Mouse (Mus musculus): ENCODE measurements around the gene Kif18a. TPM values are rescaled to one million over a fixed set of nuclear protein-coding genes. Genes with fewer than 3 reads are reported as not detected.

Gene Kif18a
- polyA plus RNA-seq, 1 experiment from 2014 or later = 22.3 TPM

GRCm38 (mm10) chr2:109281341-109281690 lies 778 bp downstream of the Kif18a start:
- no peaks in the 10 kb centered on the region for H3K27me3 ChIP-seq (ENCODE audit: control insufficient read depth, insufficient read depth, low read depth, low read length)
- peak overlapping the region; percentile 76 for H3K4me2 ChIP-seq (ENCODE audit: low read depth, low read length)
- peaks cover 10% of the 10 kb centered on the region; the same call in 1 of the 2 replicates for H3K4me1 ChIP-seq (replicated peaks; ENCODE audit: control insufficient read depth, insufficient read depth, low read length)
- no peaks in the 10 kb centered on the region for H3K36me3 ChIP-seq (ENCODE audit: control insufficient read depth, insufficient read depth, low read length)
- H3K9ac ChIP-seq (ENCODE audit: low read length) = peak overlapping the region; percentile 73
- no peaks in the 10 kb centered on the region for H3K9me3 ChIP-seq (ENCODE audit: control insufficient read depth, low read length)
- no peak for ATAC-seq (ENCODE audit: low read depth)
- H3K4me3 ChIP-seq (ENCODE audit: low read length) = peak overlapping the region; percentile 65
- H3K27ac ChIP-seq (ENCODE audit: low read length) = peak overlapping the region; percentile 73
- WGBS = 0% methylated on average over 1 of the region's 1 CpGs

- ATAC-seq (ENCODE audit: low read depth) = no peak
- Histone ChIP-seq H3K4me2 (ENCODE audit: low read depth, low read length) (no peak overlapping the region), H3K9ac (ENCODE audit: low read length) (no peak overlapping the region), H3K4me1 (replicated peaks; ENCODE audit: control insufficient read depth, insufficient read depth, low read length) (peaks cover 7% of the 10 kb centered on the region; the same call in 1 of the 2 replicates), H3K27me3 (ENCODE audit: control insufficient read depth, insufficient read depth, low read depth, low read length) (no peaks in the 10 kb centered on the region), H3K9me3 (ENCODE audit: control insufficient read depth, low read length) (no peaks in the 10 kb centered on the region), H3K4me3 (ENCODE audit: low read length) (no peak overlapping the region), H3K27ac (ENCODE audit: low read length) (no peak overlapping the region), H3K36me3 (ENCODE audit: control insufficient read depth, insufficient read depth, low read length) (no peaks in the 10 kb centered on the region)
- WGBS = 86% methylated on average over 3 of the region's 3 CpGs
These were observed 3.6 kb downstream of the Kif18a start for GRCm38 (mm10) chr2:109284121-109284520.

GRCm38 (mm10) chr2:109289327-109289726 lies 8.8 kb downstream of the Kif18a start:
- Histone ChIP-seq H3K9ac (ENCODE audit: low read length) (no peak overlapping the region), H3K4me2 (ENCODE audit: low read depth, low read length) (no peak overlapping the region), H3K4me3 (ENCODE audit: low read length) (no peak overlapping the region), H3K9me3 (ENCODE audit: control insufficient read depth, low read length) (no peaks in the 10 kb centered on the region), H3K27me3 (ENCODE audit: control insufficient read depth, insufficient read depth, low read depth, low read length) (no peaks in the 10 kb centered on the region), H3K36me3 (ENCODE audit: control insufficient read depth, insufficient read depth, low read length) (peaks cover 13% of the 10 kb centered on the region; the same call in 1 of the 2 replicates), H3K4me1 (replicated peaks; ENCODE audit: control insufficient read depth, insufficient read depth, low read length) (no peaks in the 10 kb centered on the region), H3K27ac (ENCODE audit: low read length) (no peak overlapping the region)
- ATAC-seq (ENCODE audit: low read depth) = no peak
- 95% methylated on average over 6 of the region's 6 CpGs for WGBS

GRCm38 (mm10) chr2:109296264-109296663 lies 15.7 kb downstream of the Kif18a start:
- H3K9me3 ChIP-seq (ENCODE audit: control insufficient read depth, low read length) = no peaks in the 10 kb centered on the region
- no peak overlapping the region for H3K4me3 ChIP-seq (ENCODE audit: low read length)
- WGBS = 89% methylated on average over 5 of the region's 5 CpGs
- no peak overlapping the region for H3K9ac ChIP-seq (ENCODE audit: low read length)
- ATAC-seq (ENCODE audit: low read depth) = no peak
- peaks cover 8% of the 10 kb centered on the region; the same call in 1 of the 2 replicates for H3K36me3 ChIP-seq (ENCODE audit: control insufficient read depth, insufficient read depth, low read length)
- H3K27me3 ChIP-seq (ENCODE audit: control insufficient read depth, insufficient read depth, low read depth, low read length) = no peaks in the 10 kb centered on the region
- no peak overlapping the region for H3K27ac ChIP-seq (ENCODE audit: low read length)
- H3K4me2 ChIP-seq (ENCODE audit: low read depth, low read length) = no peak overlapping the region
- H3K4me1 ChIP-seq (replicated peaks; ENCODE audit: control insufficient read depth, insufficient read depth, low read length) = no peaks in the 10 kb centered on the region

DNA sequence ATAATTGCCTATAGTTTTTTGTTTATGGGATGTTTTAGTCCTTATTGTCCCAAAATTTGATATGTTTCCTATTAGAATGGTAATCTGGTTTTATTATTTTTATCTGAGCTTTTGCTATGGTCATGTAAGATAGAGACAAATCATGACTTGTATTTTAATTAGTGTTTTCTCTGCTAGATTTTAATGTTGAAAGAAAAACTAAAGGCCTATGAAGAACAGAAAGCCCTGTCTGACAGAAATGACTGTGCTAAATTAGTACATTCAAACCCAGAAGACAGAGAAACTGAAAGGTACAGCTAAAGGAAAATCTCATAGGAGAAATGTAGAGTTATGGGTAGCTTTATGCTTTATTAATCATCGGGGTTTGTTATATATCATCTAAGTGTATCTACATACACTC lies 17.6 kb downstream of the Kif18a start:
- H3K27me3 ChIP-seq (ENCODE audit: control insufficient read depth, insufficient read depth, low read depth, low read length) = no peaks in the 10 kb centered on the region
- 95% methylated on average over 1 of the region's 1 CpGs for WGBS
- H3K4me3 ChIP-seq (ENCODE audit: low read length) = no peak overlapping the region
- no peak for ATAC-seq (ENCODE audit: low read depth)
- no peak overlapping the region for H3K27ac ChIP-seq (ENCODE audit: low read length)
- no peak overlapping the region for H3K9ac ChIP-seq (ENCODE audit: low read length)
- H3K36me3 ChIP-seq (ENCODE audit: control insufficient read depth, insufficient read depth, low read length) = peaks cover 10% of the 10 kb centered on the region; the same call in 1 of the 2 replicates
- no peaks in the 10 kb centered on the region for H3K9me3 ChIP-seq (ENCODE audit: control insufficient read depth, low read length)
- no peak overlapping the region for H3K4me2 ChIP-seq (ENCODE audit: low read depth, low read length)
- no peaks in the 10 kb centered on the region for H3K4me1 ChIP-seq (replicated peaks; ENCODE audit: control insufficient read depth, insufficient read depth, low read length)

GRCm38 (mm10) chr2:109302234-109302633 lies 21.7 kb downstream of the Kif18a start:
- no peak for ATAC-seq (ENCODE audit: low read depth)
- Histone ChIP-seq H3K4me3 (ENCODE audit: low read length) (no peak overlapping the region), H3K27me3 (ENCODE audit: control insufficient read depth, insufficient read depth, low read depth, low read length) (no peaks in the 10 kb centered on the region), H3K9ac (ENCODE audit: low read length) (no peak overlapping the region), H3K27ac (ENCODE audit: low read length) (no peak overlapping the region), H3K36me3 (ENCODE audit: control insufficient read depth, insufficient read depth, low read length) (peaks cover 8% of the 10 kb centered on the region; the same call in 1 of the 2 replicates), H3K9me3 (ENCODE audit: control insufficient read depth, low read length) (no peaks in the 10 kb centered on the region), H3K4me2 (ENCODE audit: low read depth, low read length) (no peak overlapping the region), H3K4me1 (replicated peaks; ENCODE audit: control insufficient read depth, insufficient read depth, low read length) (no peaks in the 10 kb centered on the region)
- 87% methylated on average over 3 of the region's 3 CpGs for WGBS

DNA sequence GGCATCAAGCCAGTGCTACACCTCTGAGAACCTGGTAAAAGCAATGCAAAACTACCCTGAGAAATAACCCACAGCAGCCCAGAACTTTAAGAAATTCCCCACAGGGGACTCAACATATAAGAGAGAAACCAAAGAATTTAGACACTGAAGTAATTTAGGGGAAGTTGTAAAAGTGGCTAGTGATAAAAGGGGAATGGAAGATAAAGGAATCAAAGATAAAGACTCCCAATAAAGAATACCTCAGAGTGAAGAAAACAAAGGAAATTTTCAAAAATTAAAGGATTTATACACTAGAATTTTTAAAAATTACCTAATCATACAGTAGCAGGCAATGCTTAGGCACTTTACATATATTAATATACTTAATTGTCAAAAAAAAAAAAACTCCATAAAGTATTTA lies 23.1 kb downstream of the Kif18a start:
- H3K4me3 ChIP-seq (ENCODE audit: low read length) = no peak overlapping the region
- H3K27me3 ChIP-seq (ENCODE audit: control insufficient read depth, insufficient read depth, low read depth, low read length) = no peaks in the 10 kb centered on the region
- H3K4me2 ChIP-seq (ENCODE audit: low read depth, low read length) = no peak overlapping the region
- H3K9me3 ChIP-seq (ENCODE audit: control insufficient read depth, low read length) = no peaks in the 10 kb centered on the region
- ATAC-seq (ENCODE audit: low read depth) = no peak
- no peaks in the 10 kb centered on the region for H3K4me1 ChIP-seq (replicated peaks; ENCODE audit: control insufficient read depth, insufficient read depth, low read length)
- H3K36me3 ChIP-seq (ENCODE audit: control insufficient read depth, insufficient read depth, low read length) = peaks cover 8% of the 10 kb centered on the region; the same call in 1 of the 2 replicates
- H3K9ac ChIP-seq (ENCODE audit: low read length) = no peak overlapping the region
- no peak overlapping the region for H3K27ac ChIP-seq (ENCODE audit: low read length)

- WGBS = 93% methylated on average over 5 of the region's 5 CpGs
- no peak overlapping the region for H3K4me2 ChIP-seq (ENCODE audit: low read depth, low read length)
- no peak overlapping the region for H3K4me3 ChIP-seq (ENCODE audit: low read length)
- peaks cover 9% of the 10 kb centered on the region for H3K36me3 ChIP-seq (ENCODE audit: control insufficient read depth, insufficient read depth, low read length)
- H3K27me3 ChIP-seq (ENCODE audit: control insufficient read depth, insufficient read depth, low read depth, low read length) = no peaks in the 10 kb centered on the region
- ATAC-seq (ENCODE audit: low read depth) = no peak
- no peaks in the 10 kb centered on the region for H3K4me1 ChIP-seq (replicated peaks; ENCODE audit: control insufficient read depth, insufficient read depth, low read length)
- no peak overlapping the region for H3K27ac ChIP-seq (ENCODE audit: low read length)
- H3K9ac ChIP-seq (ENCODE audit: low read length) = no peak overlapping the region
- no peaks in the 10 kb centered on the region for H3K9me3 ChIP-seq (ENCODE audit: control insufficient read depth, low read length)
These were observed 30.8 kb downstream of the Kif18a start for GRCm38 (mm10) chr2:109311369-109311768.

DNA sequence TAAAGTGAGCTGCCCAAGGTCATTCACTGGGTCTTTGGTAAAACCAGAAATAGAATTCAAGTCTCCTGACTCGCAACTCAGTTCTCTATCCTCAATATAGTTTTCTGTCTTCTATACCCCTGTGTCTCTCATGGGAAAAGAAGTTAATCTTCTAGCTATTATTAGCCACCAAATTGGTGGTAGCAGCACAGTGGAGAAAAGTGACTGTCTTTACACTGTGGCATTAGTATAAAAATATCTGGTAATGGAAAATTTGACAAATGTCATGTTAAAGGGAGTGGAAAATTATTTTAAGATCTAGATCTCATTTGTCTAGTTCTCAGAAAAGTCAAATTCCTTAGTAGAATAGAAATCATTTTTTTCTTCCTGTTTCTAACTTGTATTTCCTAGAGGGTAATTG lies 51.3 kb downstream of the Kif18a start:
- H3K4me1 ChIP-seq (replicated peaks; ENCODE audit: control insufficient read depth, insufficient read depth, low read length) = no peaks in the 10 kb centered on the region
- H3K9ac ChIP-seq (ENCODE audit: low read length) = no peak overlapping the region
- peaks cover 7% of the 10 kb centered on the region; the same call in 1 of the 2 replicates for H3K36me3 ChIP-seq (ENCODE audit: control insufficient read depth, insufficient read depth, low read length)
- H3K9me3 ChIP-seq (ENCODE audit: control insufficient read depth, low read length) = no peaks in the 10 kb centered on the region
- H3K4me3 ChIP-seq (ENCODE audit: low read length) = no peak overlapping the region
- no peak overlapping the region for H3K27ac ChIP-seq (ENCODE audit: low read length)
- 91% methylated on average over 1 of the region's 1 CpGs for WGBS
- no peak overlapping the region for H3K4me2 ChIP-seq (ENCODE audit: low read depth, low read length)
- no peaks in the 10 kb centered on the region for H3K27me3 ChIP-seq (ENCODE audit: control insufficient read depth, insufficient read depth, low read depth, low read length)
- ATAC-seq (ENCODE audit: low read depth) = no peak

DNA sequence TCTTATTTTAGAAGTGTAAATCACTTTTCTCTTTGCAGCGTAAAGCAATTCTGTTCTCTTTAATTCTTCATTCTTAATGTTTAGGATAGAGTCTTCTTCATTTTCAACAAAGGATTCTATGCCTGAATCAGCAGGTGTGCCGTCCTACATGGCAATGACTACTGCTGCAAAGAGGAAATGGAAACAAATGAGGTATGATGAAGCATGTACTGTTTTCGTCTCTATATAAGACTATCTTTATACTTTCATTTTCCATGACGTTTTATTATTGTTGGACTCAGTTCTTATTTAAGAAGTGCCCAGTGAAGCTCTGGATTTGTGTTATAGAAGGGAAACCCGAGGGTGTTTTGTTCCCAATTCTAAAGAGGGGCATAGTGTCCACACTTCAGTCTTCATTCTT lies 53.7 kb downstream of the Kif18a start:
- Histone ChIP-seq H3K4me3 (ENCODE audit: low read length) (no peak overlapping the region), H3K9ac (ENCODE audit: low read length) (no peak overlapping the region), H3K27me3 (ENCODE audit: control insufficient read depth, insufficient read depth, low read depth, low read length) (no peaks in the 10 kb centered on the region), H3K36me3 (ENCODE audit: control insufficient read depth, insufficient read depth, low read length) (peaks cover 7% of the 10 kb centered on the region), H3K4me1 (replicated peaks; ENCODE audit: control insufficient read depth, insufficient read depth, low read length) (no peaks in the 10 kb centered on the region), H3K27ac (ENCODE audit: low read length) (no peak overlapping the region), H3K9me3 (ENCODE audit: control insufficient read depth, low read length) (no peaks in the 10 kb centered on the region), H3K4me2 (ENCODE audit: low read depth, low read length) (no peak overlapping the region)
- 94% methylated on average over 5 of the region's 5 CpGs for whole genome bisulfite sequencing
- no peak for ATAC-seq (ENCODE audit: low read depth)

Data from lung, embryonic 16.5 days (tissue).